Mouse (Mus musculus) midbrain, embryonic 13.5 days (tissue): ENCODE data around the gene Arhgef25. TPM values are rescaled to one million over a fixed set of nuclear protein-coding genes. Genes with fewer than 3 reads are reported as not detected.
A peak's percentile ranks its signal among the peaks of the same experiment; 100 is the strongest.

ENCODE experiments used
- ATAC-seq: fragments of 200-750 bp; cut with Nextera tagmentation; 2 replicates; pipeline ENCODE4 v1.8.0; 2017; ENCODE audit warnings: mild to moderate bottlenecking, moderate TSS enrichment, moderate library complexity
- H3K27ac ChIP-seq: fragments of 300-500 bp; sonication (generic); 2 replicates; pipeline ENCODE4 v1.5.1; 2015; ENCODE audit warnings: inconsistent platforms, mild to moderate bottlenecking, moderate library complexity
- H3K27me3 ChIP-seq: fragments of 300-500 bp; sonication (generic); 2 replicates; pipeline ENCODE4 v1.6.1; 2015; ENCODE audit warnings: mild to moderate bottlenecking, inconsistent platforms
- H3K36me3 ChIP-seq: fragments of 300-500 bp; sonication (generic); 2 replicates; pipeline ENCODE4 v1.6.1; 2015; ENCODE audit warnings: mild to moderate bottlenecking, inconsistent platforms
- H3K4me1 ChIP-seq: fragments of 300-500 bp; sonication (generic); replicated peaks from 2 replicates; pipeline ENCODE4 v1.6.1; 2015; ENCODE audit warnings: inconsistent platforms
- H3K4me2 ChIP-seq: fragments of 300-500 bp; sonication (generic); replicated peaks from 2 replicates; pipeline ENCODE4 v1.6.1; 2015; ENCODE audit warnings: moderate library complexity, mild to moderate bottlenecking, inconsistent platforms
- H3K4me3 ChIP-seq: fragments of 300-500 bp; sonication (generic); replicated peaks from 2 replicates; pipeline ENCODE4 v1.5.1; 2015; ENCODE audit warnings: mild to moderate bottlenecking, inconsistent platforms
- H3K9ac ChIP-seq: fragments of 300-500 bp; sonication (generic); replicated peaks from 2 replicates; pipeline ENCODE4 v1.6.1; 2015; ENCODE audit warnings: mild to moderate bottlenecking, inconsistent platforms
- H3K9me3 ChIP-seq: fragments of 300-500 bp; sonication (generic); 2 replicates; pipeline ENCODE4 v1.6.1; 2016; ENCODE audit warnings: mild to moderate bottlenecking, inconsistent platforms
- WGBS: fragments of 180-500 bp; shearing (Covaris S2); methylation state at CpG from one replicate; pipeline ENCODE4 v1.1.7; 2015; 5-methylcytosine and 5-hydroxymethylcytosine counted together
- polyA plus RNA-seq: library from polyadenylated mRNA; unstranded; fragments of >200 nt; fragmentation: Nextera tagmentation; extraction: Ambion mirVana; gene quantifications from 2 replicates; pipeline ENCODE4 v1.2.1, GENCODE M21; 2015

Arhgef25 gene
- polyA plus RNA-seq, 1 experiment from 2014 or later, result 24.5 TPM

DNA sequence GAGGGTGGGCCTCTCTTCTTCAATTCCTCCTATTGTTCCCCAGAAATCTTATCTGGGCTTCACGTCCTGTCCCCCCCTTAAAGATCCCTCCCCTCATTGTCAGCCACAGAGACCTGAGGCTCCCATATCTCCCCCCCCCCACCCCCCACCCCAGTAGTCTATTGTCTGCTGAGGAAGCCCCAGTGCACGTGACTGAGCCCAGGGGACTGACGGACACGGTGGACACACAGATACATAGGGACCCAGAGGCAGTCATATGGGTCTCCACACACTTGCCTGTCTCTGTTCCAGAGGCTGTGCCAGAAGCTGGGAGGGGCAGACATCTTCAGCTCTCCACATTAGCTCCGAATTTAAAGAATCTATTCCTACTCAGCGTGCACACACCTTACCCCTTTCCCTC lies 8.3 kb downstream of the Arhgef25 start:
- peaks cover 57% of the 10 kb centered on the region for H3K27me3 ChIP-seq
- H3K36me3 ChIP-seq, result peaks cover 2% of the 10 kb centered on the region; the same call in 1 of the 2 replicates
- no peak overlapping the region for H3K4me2 ChIP-seq
- no peaks in the 10 kb centered on the region for H3K9me3 ChIP-seq
- no peak for ATAC-seq
- 64% methylated on average over 6 of the region's 6 CpGs for WGBS
- no peak overlapping the region for H3K4me3 ChIP-seq
- no peak overlapping the region for H3K9ac ChIP-seq
- H3K4me1 ChIP-seq, result peaks cover 43% of the 10 kb centered on the region
- no peak overlapping the region for H3K27ac ChIP-seq

DNA sequence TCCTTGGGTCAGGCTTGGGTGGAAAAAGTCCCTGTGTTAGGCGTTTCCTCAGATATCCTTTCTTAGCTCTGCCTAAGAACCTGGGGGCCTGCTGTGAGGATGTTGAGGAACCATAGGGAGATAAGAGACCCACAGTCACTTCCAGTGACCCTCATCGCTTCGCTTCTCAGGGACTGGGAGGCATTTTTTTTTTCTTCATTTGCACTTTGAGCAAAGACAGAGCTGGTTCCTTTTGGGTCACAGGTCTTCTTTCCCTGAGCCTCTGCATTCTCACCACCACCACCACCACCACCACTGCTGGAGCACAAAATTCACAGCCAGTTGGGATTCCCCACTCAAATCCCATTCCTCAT lies 9.2 kb downstream of the Arhgef25 start:
- Histone ChIP-seq H3K4me1 (peaks cover 43% of the 10 kb centered on the region), H3K4me2 (peak overlapping the region; percentile 46; the same call in 1 of the 2 replicates), H3K9me3 (no peaks in the 10 kb centered on the region), H3K27ac (no peak overlapping the region), H3K9ac (no peak overlapping the region), H3K4me3 (peak overlapping the region; percentile 16), H3K27me3 (peaks cover 65% of the 10 kb centered on the region), H3K36me3 (no peaks in the 10 kb centered on the region)
- WGBS, result 6% methylated on average over 3 of the region's 3 CpGs
- ATAC-seq, result no peak

DNA sequence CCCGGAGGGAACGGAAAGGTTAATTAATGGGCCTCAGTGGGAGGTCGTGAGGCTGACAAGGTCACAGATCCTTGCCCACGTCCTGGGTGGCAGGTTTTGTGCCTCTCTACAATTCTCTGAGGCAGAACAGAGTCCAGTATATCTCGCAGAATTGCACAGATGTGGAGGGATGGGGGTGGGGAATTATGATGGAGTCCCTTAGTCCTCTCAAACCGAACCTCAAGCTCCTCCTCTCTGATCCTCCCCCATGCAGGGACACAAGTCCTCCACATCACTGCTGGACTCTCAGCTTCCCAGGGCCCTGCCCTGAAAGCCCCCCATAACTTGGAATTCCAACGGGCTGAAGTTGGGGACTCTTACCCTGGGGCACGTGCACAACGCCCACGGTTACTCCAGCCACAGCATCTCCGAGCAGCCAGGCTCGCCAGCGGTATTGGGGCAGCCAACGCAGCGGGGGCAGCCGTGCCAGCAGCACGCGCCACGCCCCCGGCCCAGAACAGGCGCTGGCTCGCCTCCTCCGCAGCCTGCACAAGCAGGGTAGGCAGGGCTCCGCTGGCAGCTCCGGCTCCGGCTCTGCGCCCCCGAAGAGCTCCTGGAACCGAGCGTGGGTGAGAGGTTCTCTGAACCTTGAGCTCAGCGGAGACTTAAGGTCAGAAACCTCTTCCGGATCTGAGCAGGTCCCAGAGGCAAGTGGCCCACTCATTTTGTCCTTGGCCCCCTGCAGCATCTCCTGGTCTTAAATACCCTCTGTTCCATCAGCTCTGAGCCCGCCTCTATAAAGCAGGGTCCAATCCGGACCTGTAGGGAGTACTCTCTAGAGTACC lies 9.8 kb downstream of the Arhgef25 start, which contains the start of gene Slc26a10:
Gene Slc26a10, minus strand, starts transcription at position 775 of the 824 bp plus-strand sequence.
- Histone ChIP-seq H3K27ac (no peak within 1 kb of the TSS), H3K27me3 (peaks cover 67% of the 10 kb centered on the region), H3K4me3 (peak within 1 kb of the TSS; percentile 16), H3K9ac (peak within 1 kb of the TSS; percentile 56; the same call in 1 of the 2 replicates), H3K4me1 (peaks cover 43% of the 10 kb centered on the region), H3K9me3 (no peaks in the 10 kb centered on the region), H3K4me2 (peak within 1 kb of the TSS; percentile 46), H3K36me3 (no peaks in the 10 kb centered on the region)
- ATAC-seq, result no peak
- 1% methylated on average over 34 of the region's 34 CpGs for WGBS

DNA sequence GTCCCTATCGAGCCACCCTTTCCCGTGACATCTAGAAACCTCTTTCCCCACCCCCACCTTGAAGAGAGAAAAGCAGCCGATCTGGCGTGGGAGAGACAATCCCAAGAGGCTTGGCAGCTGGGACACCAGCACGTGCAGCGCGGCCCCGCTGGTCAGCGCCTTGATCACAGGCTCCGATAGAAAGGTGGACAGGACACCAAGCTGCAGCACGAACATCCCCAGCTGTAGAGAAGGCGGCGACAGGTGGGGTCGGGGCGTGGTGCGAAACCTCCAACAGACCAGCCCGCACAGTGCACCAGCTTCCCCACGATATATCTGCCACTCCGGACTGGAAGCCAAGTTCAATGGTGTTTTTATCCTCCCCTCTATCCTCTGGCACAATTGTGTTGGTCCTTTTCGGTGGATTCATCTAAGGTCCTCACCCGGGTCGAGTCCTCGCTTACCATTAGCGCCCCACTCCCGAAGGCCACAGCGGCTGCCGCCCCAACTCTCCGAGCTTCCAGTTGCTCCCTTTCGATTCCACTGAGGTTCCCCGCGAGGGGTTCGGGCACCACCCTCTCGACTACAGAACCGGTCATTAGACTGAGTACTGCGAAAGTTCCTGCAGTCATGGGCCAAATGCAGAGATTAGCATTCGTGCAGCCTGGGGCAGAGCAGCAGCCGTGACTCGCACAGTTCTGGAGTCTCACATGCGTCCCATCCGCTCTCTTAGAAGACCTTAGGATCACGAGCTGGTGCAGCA lies 11.4 kb downstream of the Arhgef25 start:
- Histone ChIP-seq H3K9ac (no peak overlapping the region), H3K27me3 (peaks cover 72% of the 10 kb centered on the region), H3K27ac (no peak overlapping the region), H3K36me3 (0 out of 2 replicates have a peak, but pooled peaks cover 3% of the 10 kb centered on the region), H3K9me3 (no peaks in the 10 kb centered on the region), H3K4me2 (peak overlapping the region; percentile 45), H3K4me1 (peaks cover 27% of the 10 kb centered on the region), H3K4me3 (peak overlapping the region; percentile 25)
- WGBS, result 4% methylated on average over 41 of the region's 41 CpGs
- ATAC-seq, result no peak

DNA sequence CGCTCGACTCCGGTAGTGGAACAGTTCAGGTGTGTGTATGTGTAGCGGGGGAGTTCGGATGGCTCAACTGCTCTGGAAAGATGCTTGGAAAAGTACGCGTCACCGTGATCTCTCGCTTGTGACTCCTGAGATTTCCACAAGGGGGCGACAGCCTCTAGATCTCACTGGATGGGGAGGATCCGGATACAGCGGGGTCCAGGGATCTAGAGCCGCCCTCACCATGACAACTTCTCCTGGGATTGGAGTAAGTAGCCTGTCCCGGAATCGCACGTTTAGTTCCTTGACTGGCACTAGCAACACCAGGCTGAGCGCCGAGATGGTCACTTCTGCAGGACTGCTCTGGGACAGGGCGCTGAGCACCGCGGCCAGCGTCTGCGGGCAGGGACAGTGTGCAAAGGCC lies 12.2 kb downstream of the Arhgef25 start:
- Histone ChIP-seq H3K9me3 (no peaks in the 10 kb centered on the region), H3K4me3 (peak overlapping the region; percentile 25), H3K27me3 (peaks cover 68% of the 10 kb centered on the region), H3K9ac (no peak overlapping the region), H3K4me2 (peak overlapping the region; percentile 45), H3K36me3 (0 out of 2 replicates have a peak, but pooled peaks cover 8% of the 10 kb centered on the region), H3K27ac (no peak overlapping the region), H3K4me1 (peaks cover 25% of the 10 kb centered on the region)
- peak; percentile 62 for ATAC-seq
- WGBS, result 1% methylated on average over 23 of the region's 23 CpGs

DNA sequence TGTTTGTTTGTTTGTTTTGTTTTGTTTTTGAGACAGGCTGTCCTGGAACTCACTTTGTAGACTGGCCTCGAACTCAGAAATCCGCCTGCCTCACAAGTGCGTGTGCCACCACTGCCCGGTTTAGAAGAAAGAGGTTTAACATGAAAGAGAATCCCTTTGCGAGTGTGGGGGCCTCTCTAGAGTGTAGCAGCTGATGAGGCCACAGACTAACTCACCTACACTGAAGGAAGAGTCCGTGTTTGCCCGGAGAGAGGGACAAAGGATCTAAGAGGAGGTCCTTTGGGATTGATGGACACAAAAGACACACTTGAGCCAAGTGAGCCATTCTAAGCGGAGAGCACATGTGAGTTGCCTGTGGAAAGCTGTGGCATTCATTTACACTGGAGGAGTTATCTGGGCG lies 12.6 kb downstream of the Arhgef25 start:
- Histone ChIP-seq H3K36me3 (peaks cover 10% of the 10 kb centered on the region; the same call in 1 of the 2 replicates), H3K4me2 (peak overlapping the region; percentile 45; the same call in 1 of the 2 replicates), H3K9ac (no peak overlapping the region), H3K4me3 (peak overlapping the region; percentile 25; the same call in 1 of the 2 replicates), H3K4me1 (peaks cover 25% of the 10 kb centered on the region), H3K27me3 (peaks cover 69% of the 10 kb centered on the region), H3K9me3 (no peaks in the 10 kb centered on the region), H3K27ac (no peak overlapping the region)
- 22% methylated on average over 9 of the region's 9 CpGs for WGBS
- ATAC-seq, result 0 out of 2 replicates have a peak, but pooled peaks have one; percentile 6

DNA sequence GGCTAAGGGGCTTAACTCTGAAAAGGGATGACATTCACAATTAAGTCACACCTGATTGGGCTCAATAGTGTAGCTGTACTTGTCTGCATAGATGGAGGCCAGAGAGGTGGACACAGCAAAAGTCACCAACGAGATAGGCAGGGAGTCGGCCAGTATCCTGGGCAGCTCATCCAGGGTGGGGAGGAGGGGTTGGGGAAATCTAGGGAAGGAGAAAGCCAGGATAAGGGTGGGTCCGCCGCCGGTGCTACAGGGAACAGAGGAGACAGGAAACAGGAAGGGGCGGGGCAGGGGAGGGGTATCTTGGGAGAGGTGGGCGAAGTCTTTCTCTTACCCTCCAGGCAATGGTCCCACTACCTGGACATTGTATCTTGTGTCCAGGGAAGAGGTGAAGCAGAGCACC lies 13.1 kb downstream of the Arhgef25 start:
- Histone ChIP-seq H3K4me2 (no peak overlapping the region), H3K27me3 (peaks cover 72% of the 10 kb centered on the region), H3K27ac (no peak overlapping the region), H3K4me3 (no peak overlapping the region), H3K9ac (no peak overlapping the region), H3K4me1 (peaks cover 25% of the 10 kb centered on the region), H3K9me3 (no peaks in the 10 kb centered on the region), H3K36me3 (peaks cover 15% of the 10 kb centered on the region)
- no peak for ATAC-seq
- 7% methylated on average over 7 of the region's 7 CpGs for WGBS

DNA sequence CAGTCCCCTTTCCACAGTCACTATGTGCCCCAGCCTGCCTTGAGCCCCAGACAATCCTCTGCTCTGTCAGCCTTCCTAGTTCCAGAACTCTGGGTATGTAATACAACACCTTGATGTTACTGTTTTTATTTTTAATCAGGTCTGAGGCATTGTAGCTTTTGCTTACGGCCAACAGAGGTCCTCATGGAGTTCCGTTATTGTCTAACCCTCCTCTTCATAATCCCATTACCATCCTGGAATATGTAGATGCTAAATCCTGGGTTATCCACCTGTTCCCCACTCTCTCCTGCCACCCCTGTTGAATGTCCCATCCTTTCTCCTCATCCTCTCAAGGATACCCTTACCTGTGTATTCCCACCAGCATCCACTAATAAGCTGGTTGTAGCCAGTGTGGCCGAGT lies 13.7 kb downstream of the Arhgef25 start:
- WGBS, result 26% methylated on average over 3 of the region's 3 CpGs
- no peak overlapping the region for H3K9ac ChIP-seq
- no peak for ATAC-seq
- H3K4me1 ChIP-seq, result peaks cover 25% of the 10 kb centered on the region
- H3K36me3 ChIP-seq, result peaks cover 18% of the 10 kb centered on the region
- H3K4me2 ChIP-seq, result no peak overlapping the region
- H3K9me3 ChIP-seq, result no peaks in the 10 kb centered on the region
- no peak overlapping the region for H3K4me3 ChIP-seq
- H3K27ac ChIP-seq, result no peak overlapping the region
- peaks cover 72% of the 10 kb centered on the region for H3K27me3 ChIP-seq

DNA sequence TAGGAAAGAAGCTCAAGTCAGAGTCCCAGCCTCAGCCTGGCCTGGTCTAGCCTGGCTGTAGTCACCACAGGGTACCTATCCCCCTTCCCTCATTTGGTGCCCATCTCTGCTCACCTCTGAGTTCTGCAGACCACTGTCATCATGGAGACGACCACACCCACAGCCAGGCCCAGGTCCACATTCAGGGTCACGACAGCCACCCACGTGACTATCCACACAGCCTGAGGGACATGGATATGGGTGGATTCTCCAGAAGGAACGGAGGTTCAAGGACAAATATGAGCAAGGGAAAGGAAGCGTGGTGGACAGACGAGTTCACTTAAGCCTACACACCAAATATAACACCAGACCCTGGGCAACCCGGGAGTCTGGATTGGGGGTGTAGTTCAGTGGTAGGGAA lies 15.7 kb downstream of the Arhgef25 start:
- Histone ChIP-seq H3K4me1 (peaks cover 30% of the 10 kb centered on the region), H3K9ac (no peak overlapping the region), H3K27ac (no peak overlapping the region), H3K4me3 (no peak overlapping the region), H3K4me2 (no peak overlapping the region), H3K9me3 (no peaks in the 10 kb centered on the region), H3K27me3 (peaks cover 72% of the 10 kb centered on the region), H3K36me3 (peaks cover 18% of the 10 kb centered on the region)
- 89% methylated on average over 7 of the region's 7 CpGs for WGBS
- no peak for ATAC-seq

DNA sequence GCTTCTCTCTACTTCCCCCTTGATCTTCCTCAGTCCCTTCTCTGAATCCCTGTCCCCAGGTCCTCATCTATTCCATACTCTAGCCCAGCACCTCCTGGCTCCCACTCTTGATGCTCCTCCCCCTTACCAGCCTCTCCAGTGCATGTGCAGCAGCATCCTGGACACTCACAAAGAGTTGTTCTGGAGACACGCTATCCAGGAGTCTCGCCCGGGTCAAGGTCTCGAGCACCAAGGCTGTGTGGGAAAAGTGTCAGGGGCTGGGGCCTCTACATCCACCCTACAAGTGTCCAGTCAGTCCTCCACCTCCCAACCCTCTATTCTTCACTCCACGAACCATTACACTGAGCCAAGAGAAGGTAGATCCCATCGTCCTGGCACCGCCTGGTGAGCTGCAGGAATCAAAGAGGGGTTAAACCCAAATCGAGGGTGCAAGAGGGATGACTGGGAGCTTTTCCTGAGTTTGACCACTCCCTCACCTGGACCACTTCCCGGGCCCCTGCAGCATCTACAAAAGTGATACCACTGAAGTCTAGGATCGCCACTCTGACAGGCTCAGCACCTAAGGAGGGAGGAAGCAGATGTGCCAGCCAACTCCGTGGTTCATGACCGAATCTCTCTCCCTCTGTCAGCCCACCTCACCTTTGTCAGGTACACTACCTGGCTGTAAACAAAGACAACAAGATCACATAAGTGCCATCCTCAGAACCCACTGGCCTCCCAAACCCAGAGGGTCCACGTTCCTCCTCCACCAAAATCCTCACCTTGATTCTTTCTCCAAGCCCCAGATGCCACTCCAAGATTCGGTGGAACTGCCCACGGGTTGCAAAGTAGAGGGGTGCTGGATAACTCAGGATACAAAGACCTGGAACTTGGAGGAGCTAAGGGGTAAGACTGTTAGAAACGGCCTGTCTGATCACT lies 16.5 kb downstream of the Arhgef25 start:
- 85% methylated on average over 16 of the region's 16 CpGs for WGBS
- Histone ChIP-seq H3K27ac (no peak overlapping the region), H3K9ac (no peak overlapping the region), H3K4me1 (peaks cover 26% of the 10 kb centered on the region), H3K4me2 (no peak overlapping the region), H3K27me3 (peaks cover 72% of the 10 kb centered on the region), H3K36me3 (peaks cover 18% of the 10 kb centered on the region), H3K9me3 (no peaks in the 10 kb centered on the region), H3K4me3 (no peak overlapping the region)
- no peak for ATAC-seq

DNA sequence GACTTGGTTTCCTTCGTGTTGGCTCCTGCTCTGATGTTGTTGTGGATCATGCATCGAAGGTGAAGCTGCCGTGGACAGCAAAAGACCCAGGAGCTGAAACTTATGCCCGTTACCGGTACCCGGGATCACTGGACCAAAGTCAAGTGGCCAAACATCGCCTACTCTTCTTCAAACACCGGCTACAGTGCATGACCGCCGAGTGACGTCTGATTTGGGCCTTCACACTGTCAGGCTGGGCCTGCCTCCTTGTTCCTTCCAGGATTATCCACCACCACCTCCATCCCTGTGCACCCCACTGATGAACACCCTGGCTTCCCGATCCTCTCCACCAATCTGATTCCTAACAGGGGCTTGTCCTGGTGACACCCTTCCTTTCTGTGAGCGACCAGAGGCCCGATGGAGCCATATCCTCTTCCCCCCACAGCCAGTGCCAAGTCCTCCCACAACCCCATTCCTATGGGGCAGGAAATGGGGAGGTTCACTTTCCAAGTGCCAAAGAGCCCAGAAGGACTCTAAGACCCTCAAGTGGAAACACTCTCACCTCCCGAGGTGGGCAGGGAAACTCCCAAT lies 18.2 kb downstream of the Arhgef25 start:
- no peak overlapping the region for H3K27ac ChIP-seq
- no peak for ATAC-seq
- peaks cover 18% of the 10 kb centered on the region for H3K36me3 ChIP-seq
- peaks cover 26% of the 10 kb centered on the region for H3K4me1 ChIP-seq
- H3K4me3 ChIP-seq, result no peak overlapping the region
- H3K4me2 ChIP-seq, result no peak overlapping the region
- WGBS, result 87% methylated on average over 15 of the region's 15 CpGs
- H3K27me3 ChIP-seq, result peaks cover 72% of the 10 kb centered on the region
- H3K9me3 ChIP-seq, result no peaks in the 10 kb centered on the region
- H3K9ac ChIP-seq, result no peak overlapping the region
